Mouse (Mus musculus): ENCODE measurements at regions not wholly inside any gene's neighbourhood (a gene's known extent, or its start where the extent isn't known, plus 50 kb on each side); places are given as distances from the start of the nearest gene placed in this dataset.

- peak; percentile 43 for DNase-seq (ENCODE audit: low read depth)
Observed at GRCm38 (mm10) chr16:29800457-29800856, 221.3 kb downstream of the Opa1 start.

- no peak for DNase-seq (ENCODE audit: low read depth)
Observed at GRCm38 (mm10) chr16:29802085-29802484, 223.0 kb downstream of the Opa1 start.

GRCm38 (mm10) chr16:29802603-29803002 is 223.5 kb downstream of the Opa1 start:
- DNase-seq (ENCODE audit: low read depth) = no peak

GRCm38 (mm10) chr16:29807859-29808258 is 228.7 kb downstream of the Opa1 start:
- no peak for DNase-seq (ENCODE audit: low read depth)

GRCm38 (mm10) chr16:29808851-29809250 is 229.7 kb downstream of the Opa1 start:
- no peak for DNase-seq (ENCODE audit: low read depth)

DNA sequence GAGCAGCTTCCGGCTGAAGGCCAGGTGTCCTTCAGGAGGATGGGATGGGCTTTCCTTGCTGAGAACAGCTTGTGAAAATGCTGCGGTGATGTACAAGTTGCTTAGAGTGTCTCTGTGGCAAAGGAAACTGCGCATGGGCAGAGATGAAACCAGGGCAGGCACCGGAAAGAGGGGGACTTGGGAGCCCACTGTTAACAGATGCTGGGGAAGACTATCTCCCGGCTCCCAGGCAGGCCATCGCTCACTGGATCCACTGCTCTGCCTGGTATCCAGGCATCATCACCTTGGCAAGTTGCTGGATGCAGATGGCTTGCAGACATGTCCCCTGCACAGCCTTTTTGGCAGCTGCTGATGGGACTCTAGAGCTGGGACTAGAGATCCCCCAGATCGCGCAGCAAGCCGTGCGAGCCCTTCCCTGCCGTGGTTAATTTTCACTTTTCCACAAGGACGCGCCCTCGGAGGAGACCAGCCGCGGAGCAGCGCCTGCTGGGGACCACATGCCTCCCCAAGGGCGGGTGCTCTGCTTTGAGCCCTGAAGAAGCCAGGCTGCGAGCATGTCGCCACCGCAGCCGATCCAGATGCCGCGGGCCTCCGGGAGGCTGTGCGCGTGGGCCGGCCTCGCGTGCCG is 234.4 kb downstream of the Opa1 start:
- peak; percentile 31 for DNase-seq (ENCODE audit: low read depth)

DNA sequence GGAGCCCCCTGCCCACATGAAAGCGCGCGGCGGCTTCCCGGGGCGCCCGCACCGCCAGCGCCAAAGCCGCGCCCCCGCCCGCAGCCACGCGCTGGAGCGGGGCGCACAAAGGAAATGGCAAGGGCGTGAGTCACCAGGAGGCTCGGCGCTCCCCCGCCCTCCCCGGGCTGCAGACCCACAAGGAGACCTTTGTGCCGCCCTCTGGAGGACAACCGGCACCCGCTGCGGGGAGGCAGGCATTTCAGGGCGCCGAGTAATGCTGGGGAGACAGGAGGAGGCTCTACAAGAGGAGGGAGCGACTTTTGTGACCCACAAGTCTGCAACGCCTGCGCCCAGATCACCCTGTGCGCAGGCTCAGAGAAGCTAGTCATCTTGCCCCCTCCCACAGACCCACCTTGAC is 234.9 kb downstream of the Opa1 start:
- DNase-seq (ENCODE audit: low read depth) = peak; percentile 73

DNA sequence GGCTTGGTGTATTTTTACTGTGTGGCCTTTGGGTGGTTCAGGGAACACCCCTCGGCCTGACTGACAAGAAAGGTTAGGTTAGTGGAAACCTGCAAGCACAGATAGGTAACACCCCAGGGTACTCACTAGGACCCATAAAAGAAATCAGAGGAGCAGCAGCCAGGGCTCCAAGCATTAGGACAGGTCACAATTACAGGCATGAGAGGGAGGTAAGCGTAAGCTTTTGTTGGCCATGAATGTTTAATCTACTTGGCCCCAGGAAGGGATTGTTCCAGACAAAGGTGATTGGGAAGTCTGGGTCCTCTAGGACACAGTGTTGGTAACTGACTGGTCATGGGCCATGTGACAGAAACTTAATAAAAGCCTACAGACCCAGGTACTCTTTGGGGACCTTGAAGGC is 235.5 kb downstream of the Opa1 start:
- no peak for DNase-seq (ENCODE audit: low read depth)

DNA sequence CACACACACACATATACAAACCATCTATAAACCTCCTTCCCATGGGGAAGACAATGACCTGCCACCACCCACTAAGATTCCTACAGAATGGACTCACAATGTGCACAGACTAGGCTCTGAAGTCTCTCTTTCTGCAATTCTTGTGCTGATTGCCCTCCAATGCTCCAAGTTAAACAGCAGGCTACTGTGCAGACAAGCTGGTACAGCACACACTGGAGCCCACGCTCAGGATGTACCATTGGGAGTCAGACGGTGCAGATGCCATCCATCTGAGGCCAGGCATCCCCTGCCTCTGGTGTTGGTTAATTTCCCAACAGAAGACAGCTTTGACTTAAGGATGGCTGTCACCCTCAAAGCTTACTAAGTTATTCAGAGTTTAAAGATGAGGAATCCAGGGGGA is 236.1 kb downstream of the Opa1 start:
- DNase-seq (ENCODE audit: low read depth) = no peak

DNA sequence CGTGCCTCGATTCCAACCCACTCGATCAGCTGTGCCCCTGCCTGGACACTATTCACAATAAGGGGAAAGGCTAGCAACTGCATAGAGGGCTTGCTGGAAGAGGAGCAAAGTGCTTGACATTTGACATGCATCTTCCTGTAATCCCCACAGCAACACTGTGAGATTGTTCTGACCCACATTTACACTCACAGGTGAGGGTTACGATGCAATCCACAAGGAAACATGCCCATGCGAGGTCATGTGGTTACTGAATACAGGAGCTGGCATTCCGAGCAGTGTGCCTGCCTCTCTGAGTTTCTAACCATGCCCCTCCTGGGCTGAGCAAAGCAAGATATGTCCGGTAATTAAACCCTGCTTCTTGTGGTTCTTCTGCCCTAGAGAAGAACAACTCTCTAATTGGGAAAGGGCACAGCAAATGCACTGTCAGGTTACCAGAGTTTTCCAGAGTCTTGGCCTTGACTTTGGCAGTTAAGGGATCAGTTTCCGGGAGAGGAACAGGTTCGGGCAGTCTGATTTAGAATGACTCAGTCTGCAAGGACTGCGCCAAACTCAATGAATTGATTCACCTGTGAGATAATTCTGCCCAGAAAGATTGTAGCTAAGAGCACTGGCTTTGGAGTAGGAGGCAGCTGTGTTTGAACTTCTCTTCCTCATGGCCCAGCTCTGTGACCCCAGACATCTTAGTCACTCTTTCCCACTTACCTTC is 236.7 kb downstream of the Opa1 start:
- no peak for DNase-seq (ENCODE audit: low read depth)

GRCm38 (mm10) chr16:29816681-29817369 is 237.7 kb downstream of the Opa1 start:
- no peak for DNase-seq (ENCODE audit: low read depth)

- DNase-seq (ENCODE audit: low read depth) = no peak
Observed at GRCm38 (mm10) chr16:29818807-29819440, 239.8 kb downstream of the Opa1 start.

GRCm38 (mm10) chr16:29820704-29821103 is 241.6 kb downstream of the Opa1 start:
- DNase-seq (ENCODE audit: low read depth) = no peak

GRCm38 (mm10) chr16:29822110-29822509 is 242.1 kb upstream of the Hes1 start:
- DNase-seq (ENCODE audit: low read depth) = no peak

DNA sequence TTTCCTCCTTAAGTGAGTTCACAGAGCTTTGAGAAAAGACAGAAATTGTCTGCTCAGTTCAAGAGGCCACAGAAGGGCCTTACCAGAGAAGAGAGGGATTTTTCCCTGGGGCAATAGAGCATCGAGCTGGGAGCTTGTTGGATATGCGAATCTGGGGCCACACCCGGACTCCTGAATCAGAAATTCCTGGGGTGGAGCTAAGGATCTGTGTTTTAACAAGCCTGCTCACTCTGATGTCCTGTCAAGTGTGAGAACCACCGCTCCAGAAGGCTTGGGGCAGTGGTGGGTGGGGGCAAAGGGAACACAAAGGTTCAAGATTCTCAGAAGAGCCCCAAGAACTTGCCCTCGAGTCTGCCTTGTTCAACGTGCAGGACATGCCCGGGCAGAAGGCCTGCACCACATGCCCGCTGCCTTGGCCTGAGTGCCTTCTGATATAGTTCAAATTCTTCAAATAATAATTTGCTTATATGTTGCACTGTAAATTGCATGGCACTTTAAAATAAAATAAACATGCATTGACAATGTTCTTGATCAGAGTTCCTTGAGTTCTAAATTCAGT is 241.3 kb upstream of the Hes1 start:
- DNase-seq (ENCODE audit: low read depth) = no peak

DNA sequence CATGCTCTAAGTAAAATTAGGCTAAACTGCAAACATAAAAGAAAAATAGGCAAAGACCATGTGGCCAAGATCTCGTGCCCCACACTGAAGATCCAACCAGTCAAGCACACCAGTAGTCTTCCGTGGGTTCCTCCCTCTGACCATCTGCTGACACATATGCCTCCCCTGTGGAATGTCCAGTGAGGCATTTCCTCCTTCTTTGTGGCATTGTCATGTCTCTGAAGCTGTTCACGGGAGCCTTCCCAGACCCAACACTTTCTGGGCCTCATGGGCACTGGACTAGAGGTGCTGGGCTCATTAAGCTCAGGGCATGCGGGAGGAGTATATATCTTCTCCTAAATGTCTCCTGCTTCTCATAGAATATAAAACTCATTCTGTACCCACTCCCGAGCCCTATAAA is 237.3 kb upstream of the Hes1 start:
- DNase-seq (ENCODE audit: low read depth) = no peak

DNA sequence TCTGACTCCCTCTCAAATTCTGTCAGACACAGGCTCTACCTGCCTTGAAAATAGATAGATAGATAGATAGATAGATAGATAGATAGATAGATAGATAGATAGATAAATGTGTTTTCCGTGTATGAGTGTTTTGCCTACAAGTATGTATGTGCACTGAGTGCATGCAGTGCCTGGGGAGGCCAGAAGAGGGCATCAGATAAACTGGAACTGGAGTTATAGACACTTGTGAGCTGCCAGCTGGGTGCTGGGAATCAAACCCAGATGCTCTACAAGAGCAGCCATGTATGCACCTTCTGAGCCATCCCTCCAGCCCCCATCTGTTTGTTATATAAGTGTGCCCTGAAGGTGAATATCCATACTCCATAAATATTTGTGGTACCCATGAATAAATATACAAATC is 236.4 kb upstream of the Hes1 start:
- no peak for DNase-seq (ENCODE audit: low read depth)

DNA sequence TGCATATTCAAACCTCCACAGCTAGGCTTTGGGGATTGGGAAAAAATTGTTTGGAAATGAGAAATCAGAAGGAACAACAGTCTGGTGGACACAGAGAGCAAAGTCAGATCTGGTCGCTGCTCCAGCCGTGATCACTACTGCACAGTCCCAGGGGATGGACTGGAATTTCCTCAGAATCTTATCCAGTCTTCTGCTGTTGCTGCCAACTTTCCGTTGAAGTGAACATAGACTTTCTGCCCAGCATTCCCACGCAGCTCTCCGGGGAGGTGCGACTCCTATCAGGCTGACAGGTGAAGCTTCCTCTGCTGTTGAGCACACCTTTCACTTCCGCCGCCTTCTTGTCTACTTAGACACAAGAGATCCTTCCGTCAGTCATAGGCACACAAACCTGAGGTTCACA is 234.7 kb upstream of the Hes1 start:
- DNase-seq (ENCODE audit: low read depth) = no peak

DNA sequence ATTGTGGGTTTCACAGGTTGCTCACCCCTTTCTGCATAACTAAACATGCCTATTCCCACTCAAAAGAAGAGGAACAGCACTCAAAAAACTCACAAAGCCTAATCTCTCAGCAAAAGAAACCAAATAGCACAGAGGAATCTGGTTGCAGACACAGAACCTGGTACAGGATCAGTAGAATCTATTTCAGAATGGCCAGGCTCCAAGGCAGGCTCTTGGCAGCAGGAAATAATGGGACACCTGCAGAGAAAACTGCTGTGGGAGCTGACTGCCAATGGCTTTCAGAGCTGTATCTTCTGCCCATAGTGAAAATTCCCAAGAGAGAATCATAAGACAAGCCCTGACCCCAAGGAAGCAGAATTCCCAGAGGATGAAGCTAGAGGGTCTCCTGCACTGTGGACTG is 234.1 kb upstream of the Hes1 start:
- no peak for DNase-seq (ENCODE audit: low read depth)

GRCm38 (mm10) chr16:29833298-29833697 is 230.9 kb upstream of the Hes1 start:
- no peak for DNase-seq (ENCODE audit: low read depth)

DNA sequence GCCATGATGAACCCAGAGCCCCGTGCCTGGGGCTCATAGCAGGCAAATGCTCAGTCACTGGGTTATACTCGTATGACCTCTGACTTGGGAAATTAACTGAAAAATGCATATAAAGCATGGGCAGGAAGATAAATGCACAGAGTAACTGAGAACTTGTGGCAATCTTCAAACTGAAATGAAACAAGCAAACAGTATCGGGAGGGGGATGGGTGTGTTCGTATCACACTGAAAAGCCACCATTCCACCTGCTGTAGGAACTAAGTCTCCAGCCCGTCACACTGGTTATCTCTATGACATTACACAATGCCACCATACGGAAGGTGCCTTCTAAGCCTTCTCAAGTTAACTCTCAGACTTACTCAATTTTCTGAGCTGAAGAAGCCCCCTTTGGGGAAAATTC is 230.3 kb upstream of the Hes1 start:
- peak; percentile 62 for DNase-seq (ENCODE audit: low read depth)

DNA sequence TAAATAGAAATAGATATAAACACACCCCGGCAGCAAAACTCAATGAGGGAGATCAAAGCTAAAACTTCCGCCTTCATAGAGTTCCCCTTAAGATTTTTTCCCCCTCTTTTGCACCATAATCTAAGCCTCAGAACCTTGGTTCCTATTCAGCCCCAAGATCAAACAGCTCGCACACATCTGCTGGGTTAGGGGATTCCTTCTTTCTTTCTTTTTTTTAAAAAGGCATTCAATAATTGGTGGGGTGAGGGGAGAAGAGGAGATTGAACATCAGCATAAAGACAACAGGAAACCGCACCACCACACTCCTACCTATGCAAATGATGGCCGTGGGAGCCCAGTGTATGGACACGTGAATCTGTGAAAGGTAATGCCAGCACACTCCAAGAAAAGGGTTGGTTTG is 229.5 kb upstream of the Hes1 start:
- DNase-seq (ENCODE audit: low read depth) = peak; percentile 88

Data from induced T-regulatory cell, adult 2 months (primary cell).